Mouse (Mus musculus) left cerebral cortex, adult 2 months (tissue): ENCODE results near the gene Abcd4. TPM values are rescaled to one million over a fixed set of nuclear protein-coding genes. Genes with fewer than 3 reads are reported as not detected.

Experiments
- DNase-seq, 2 experiments: peaks; one replicate each; pipeline ENCODE4 v3.0.0; 2021 to 2022; ENCODE audit warnings: low spot score in 2 of 2, mixed read lengths in 1 of 2; ENCODE audit errors: extremely low spot score in 1 of 2
- H3K27ac ChIP-seq: fragments of 200-600 bp; 2 replicates; pipeline ENCODE4 v1.8.1; 2022
- H3K4me3 ChIP-seq: fragments of 200-600 bp; 2 replicates; pipeline ENCODE4 v1.8.1; 2022
- CTCF ChIP-seq: fragments of 200-600 bp; IDR thresholded peaks from 2 replicates; pipeline ENCODE4 v1.8.1; 2022; ENCODE audit warnings: antibody characterized with exemption, mild to moderate bottlenecking, moderate library complexity
- intact Hi-C: fragments of 180-260 bp; cut with DNase I; formaldehyde crosslinking; loops from one replicate; pipeline ENCODE4 v1.15.1; 2025
- total RNA-seq, 2 experiments: library from RNA; stranded (reverse); gene quantifications; 2 replicates each; pipeline ENCODE4 v1.2.3; 2021

Gene Abcd4
- total RNA-seq, 2 experiments from 2014 or later: 10.2 to 11.4 TPM

- intact Hi-C loops: no loop called here
- Histone ChIP-seq H3K4me3 (no peak overlapping the region), H3K27ac (no peak overlapping the region)
- DNase-seq: no peak
- TF ChIP-seq CTCF: no peak
Observed at GRCm38 (mm10) chr12:84570694-84571415, 46.4 kb downstream of the Abcd4 start.

DNA sequence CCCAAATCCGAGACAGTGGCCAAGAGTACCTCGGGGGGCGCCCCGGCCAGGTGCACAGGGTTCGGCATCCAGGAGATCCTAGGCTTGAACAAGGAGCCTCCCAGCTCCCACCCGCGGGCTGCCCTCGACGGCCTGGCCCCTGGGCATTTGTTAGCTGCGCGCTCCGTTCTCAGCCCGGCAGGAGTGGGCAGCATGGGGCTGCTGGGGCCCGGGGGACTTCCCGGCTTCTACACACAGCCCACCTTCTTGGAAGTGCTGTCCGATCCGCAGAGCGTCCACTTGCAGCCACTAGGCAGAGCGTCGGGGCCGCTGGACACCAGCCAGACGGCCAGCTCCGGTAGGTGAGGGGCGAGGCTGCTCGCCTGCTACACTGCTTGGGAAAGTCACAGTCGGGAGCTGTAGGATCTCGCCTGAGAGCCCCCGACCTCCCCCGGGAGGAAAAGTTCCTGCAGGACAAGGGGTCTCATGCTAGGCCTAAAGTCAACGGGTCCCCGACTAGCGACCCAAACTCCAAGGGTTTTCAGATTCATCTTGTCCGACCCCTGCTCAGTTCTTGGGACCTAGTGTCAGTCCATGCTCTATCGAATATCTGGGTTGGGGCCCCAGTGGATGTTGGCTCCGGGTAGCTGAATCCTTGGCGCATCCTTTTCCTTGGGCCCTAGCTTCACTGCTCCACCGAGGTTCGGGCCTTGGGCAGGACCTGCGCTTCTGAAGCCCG is 47.1 kb downstream of the Abcd4 start:
- no peak for DNase-seq

DNA sequence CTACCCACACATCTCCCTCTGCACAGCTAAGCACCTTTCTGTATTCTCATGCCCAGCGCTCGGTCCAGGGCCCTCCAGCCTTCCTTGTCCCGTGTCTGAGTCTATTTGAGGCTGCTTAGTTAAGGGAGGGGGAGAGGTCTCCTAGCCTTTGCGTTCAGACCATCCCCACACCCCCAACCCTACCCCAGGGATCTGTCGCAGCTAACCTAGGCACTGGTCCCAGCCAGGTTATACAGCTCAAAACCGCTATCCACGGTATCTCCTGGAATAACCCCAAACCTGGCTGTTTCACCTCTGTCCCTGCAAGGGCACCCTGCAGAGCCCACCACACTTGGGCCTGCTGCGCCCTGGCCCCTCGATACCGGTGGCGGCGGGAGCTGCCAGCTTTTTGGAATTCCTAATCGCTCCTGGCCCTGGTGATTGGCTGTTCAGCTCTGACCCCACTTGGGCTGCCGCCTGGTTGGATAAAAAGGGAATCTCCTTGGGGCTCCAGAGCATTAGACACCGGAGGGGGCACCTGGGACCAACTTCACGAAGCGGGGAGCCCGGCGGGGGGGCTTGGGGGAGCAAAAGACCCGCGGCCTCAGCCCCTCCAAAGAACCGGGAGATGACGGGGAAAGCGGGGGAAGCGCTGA is 47.8 kb downstream of the Abcd4 start, which contains the start of gene Vsx2:
Vsx2 (plus strand) TSS at position 427 of the 635 bp plus-strand sequence.
- DNase-seq: no peak
- Histone ChIP-seq H3K27ac (no peak within 1 kb of the TSS), H3K4me3 (no peak within 1 kb of the TSS)
- intact Hi-C loops: no loop called here
- TF ChIP-seq CTCF: no peak

More for the DNA sequence above, 47.1 kb downstream of the Abcd4 start:
- intact Hi-C loops: no loop called here
- no peak overlapping the region for H3K27ac ChIP-seq
- TF ChIP-seq CTCF: no peak
- no peak overlapping the region for H3K4me3 ChIP-seq

GRCm38 (mm10) chr12:84567576-84567975 is 49.6 kb downstream of the Abcd4 start:
- intact Hi-C loops: no loop called here
- TF ChIP-seq CTCF: no peak
- no peak overlapping the region for H3K4me3 ChIP-seq
- DNase-seq: no peak
- H3K27ac ChIP-seq: no peak overlapping the region

- Histone ChIP-seq H3K4me3 (no peak overlapping the region), H3K27ac (no peak overlapping the region)
- peak; percentile 11; the same call in 1 of the 2 replicates for TF ChIP-seq CTCF
- DNase-seq: no peak
- intact Hi-C loops: no loop called here
Observed at GRCm38 (mm10) chr12:84562558-84562957, 54.7 kb downstream of the Abcd4 start.

DNA sequence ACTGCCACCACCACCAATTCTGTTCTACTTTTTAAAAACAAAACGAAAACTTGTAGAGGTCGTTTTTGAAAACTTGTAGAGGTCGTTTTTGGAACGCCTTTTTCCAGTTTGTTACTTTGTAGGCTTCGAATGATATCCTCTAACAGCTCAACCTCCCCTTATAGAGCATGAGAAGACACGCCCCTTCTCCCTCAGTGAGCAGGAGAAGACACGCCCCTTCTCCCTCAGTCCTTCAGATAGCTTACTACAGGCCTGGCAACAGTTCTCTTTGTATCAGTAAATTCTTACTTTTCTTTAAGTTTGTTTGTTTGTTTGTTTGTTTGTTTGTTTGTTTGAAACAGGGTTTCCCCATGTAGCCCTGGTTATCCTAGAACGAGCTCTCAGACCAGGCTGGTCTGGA is 62.0 kb downstream of the Abcd4 start:
- Histone ChIP-seq H3K4me3 (no peak overlapping the region), H3K27ac (no peak overlapping the region)
- intact Hi-C loops: no loop called here
- no peak for DNase-seq
- no peak for TF ChIP-seq CTCF

Other genes starting within 250 kb of the Abcd4 start
- gene Entpd5, start 208.4 kb downstream of the Abcd4 start, total RNA-seq: 10 to 100 TPM; 21.8 to 23.9 TPM
- 10 to 100 TPM; 10.1 TPM for gene Bbof1, start 208.3 kb downstream of the Abcd4 start, total RNA-seq
- 10 to 100 TPM; 11.3 to 11.8 TPM for gene Rnf113a2, start 200.2 kb downstream of the Abcd4 start, total RNA-seq
- gene Aldh6a1, start 166.4 kb downstream of the Abcd4 start, total RNA-seq: 10 to 100 TPM; 42.0 to 42.8 TPM
- gene Lin52, start 166.0 kb downstream of the Abcd4 start, total RNA-seq: 10 to 100 TPM; 22.8 to 23.8 TPM
- under 1 TPM; 0.23 TPM for gene Vsx2, start 47.7 kb downstream of the Abcd4 start, total RNA-seq
- gene Vrtn, start 23.6 kb upstream of the Abcd4 start, total RNA-seq: not detected
- gene Syndig1l, start 81.4 kb upstream of the Abcd4 start, total RNA-seq: 10 to 100 TPM; 11.7 to 21.3 TPM
- gene Npc2, start 155.7 kb upstream of the Abcd4 start, total RNA-seq: 10 to 100 TPM; 25.6 to 26.4 TPM
- 10 to 100 TPM; 55.9 to 57.7 TPM for gene Isca2, start 155.8 kb upstream of the Abcd4 start, total RNA-seq